Mouse (Mus musculus) heart, adult 2 months (tissue): ENCODE data around the gene Fastk.

Experiments used
- CTCF ChIP-seq: fragments of 200-600 bp; IDR thresholded peaks from 2 replicates; pipeline ENCODE4 v1.8.1; 2022; ENCODE audit warnings: antibody characterized with exemption, mild to moderate bottlenecking, moderate library complexity
- EP300 ChIP-seq: fragments of 200-500 bp; IDR thresholded peaks from 2 replicates; pipeline ENCODE4 v1.6.1; 2011; ENCODE audit warnings: low read depth, low read length, control low read depth; ENCODE audit not compliant: insufficient read depth
- POLR2A ChIP-seq: fragments of 200-500 bp; IDR thresholded peaks from 2 replicates; pipeline ENCODE4 v1.6.1; 2011; ENCODE audit warnings: mild to moderate bottlenecking, low read depth, low read length, control low read depth; ENCODE audit not compliant: insufficient read depth

- TF ChIP-seq POLR2A (no peak), CTCF (no peak), EP300 (no peak)
These were observed 53.2 kb downstream of the Fastk start, which contains the start of gene Atg9b for GRCm38 (mm10) chr5:24391864-24392263.
